Mouse (Mus musculus) olfactory bulb, adult 2 months (tissue): Measurements from ENCODE around the gene Galnt10.

Source experiments
- CTCF ChIP-seq: fragments of 200-500 bp; IDR thresholded peaks from 2 replicates; pipeline ENCODE4 v1.5.1; 2012; ENCODE audit warnings: low read depth, mild to moderate bottlenecking, low read length, moderate library complexity; ENCODE audit not compliant: insufficient read depth
- POLR2A ChIP-seq: fragments of 200-500 bp; IDR thresholded peaks from 2 replicates; pipeline ENCODE4 v1.6.1; 2012; ENCODE audit warnings: mild to moderate bottlenecking, low read depth, low read length, moderate library complexity; ENCODE audit not compliant: insufficient read depth

DNA sequence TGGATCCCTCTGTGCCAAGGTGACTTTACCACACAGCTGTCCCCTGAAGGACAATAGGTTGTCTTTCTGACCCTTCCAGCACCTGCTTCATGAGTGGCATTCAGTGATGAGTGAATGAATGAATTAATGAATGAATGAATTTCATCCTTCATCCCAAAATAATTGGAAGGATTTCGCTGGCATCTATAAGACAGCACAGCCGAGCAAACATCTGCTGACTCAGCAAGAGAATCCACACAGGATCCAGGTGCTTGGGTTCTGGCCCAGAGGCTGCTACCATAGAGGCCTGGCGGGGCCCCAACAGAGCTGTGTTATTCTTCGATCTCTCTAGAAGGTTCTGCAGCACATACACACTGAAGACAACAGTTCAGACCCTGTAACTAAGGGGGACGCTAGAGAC, 125.5 kb downstream of the Galnt10 start:
- TF ChIP-seq CTCF (no peak), POLR2A (no peak)
